Mouse (Mus musculus) embryonic facial prominence, embryonic 10.5 days (tissue): ENCODE results near the gene Gpr146. TPM values are rescaled to one million over a fixed set of nuclear protein-coding genes. Genes with fewer than 3 reads are reported as not detected.
A peak's percentile ranks its signal among the peaks of the same experiment; 100 is the strongest.
"Not testable (repeated sequence)": the region's sequence is repeated elsewhere in the genome, so short reads cannot be mapped to it uniquely, and the experiment has no call there.

Source experiments
- DNase-seq: peaks from one replicate; pipeline ENCODE4 v3.0.0-alpha.2; 2017; ENCODE audit warnings: low spot score
- H3K27ac ChIP-seq: fragments of 300-500 bp; sonication (generic); replicated peaks from 2 replicates; pipeline ENCODE4 v1.5.1; 2016; ENCODE audit warnings: mild to moderate bottlenecking
- H3K27me3 ChIP-seq: fragments of 300-500 bp; sonication (generic); replicated peaks from 2 replicates; pipeline ENCODE4 v1.6.1; 2016; ENCODE audit warnings: low read depth, mild to moderate bottlenecking; ENCODE audit not compliant: poor library complexity, severe bottlenecking
- H3K36me3 ChIP-seq: fragments of 300-500 bp; sonication (generic); replicated peaks from 2 replicates; pipeline ENCODE4 v1.6.1; 2016; ENCODE audit warnings: mild to moderate bottlenecking, moderate library complexity
- H3K4me1 ChIP-seq: fragments of 300-500 bp; sonication (generic); 2 replicates; pipeline ENCODE4 v1.6.1; 2016
- H3K4me3 ChIP-seq: fragments of 300-500 bp; sonication (generic); 2 replicates; pipeline ENCODE4 v1.5.1; 2016; ENCODE audit warnings: mild to moderate bottlenecking, moderate library complexity
- H3K9me3 ChIP-seq: fragments of 300-500 bp; sonication (generic); 2 replicates; pipeline ENCODE4 v1.6.1; 2016; ENCODE audit warnings: mild to moderate bottlenecking
- WGBS: fragments of 180-500 bp; shearing (Covaris S2); methylation state at CpG from one replicate; pipeline ENCODE4 v1.1.7; 2016; 5-methylcytosine and 5-hydroxymethylcytosine counted together
- polyA plus RNA-seq: library from polyadenylated mRNA; unstranded; fragments of >200 nt; fragmentation: Nextera tagmentation; extraction: Ambion mirVana; gene quantifications from 2 replicates; pipeline ENCODE4 v1.2.1, GENCODE M21; 2016

Gpr146 gene
- polyA plus RNA-seq = 1.7 and 2.5 TPM in 2 replicates

- no peak for DNase-seq
- H3K4me1 ChIP-seq = peaks cover 59% of the 10 kb centered on the region
- 70% methylated on average over 18 of the region's 18 CpGs for WGBS
- H3K27me3 ChIP-seq = peaks cover 5% of the 10 kb centered on the region; the same call in 1 of the 2 replicates
- H3K9me3 ChIP-seq = no peaks in the 10 kb centered on the region
- peak within 1 kb of the TSS; percentile 5; the same call in 1 of the 2 replicates for H3K4me3 ChIP-seq
- peak within 1 kb of the TSS; percentile 78 for H3K27ac ChIP-seq
- no peaks in the 10 kb centered on the region for H3K36me3 ChIP-seq
Observed at GRCm38 (mm10) chr5:139377468-139378270, at the start of gene Gpr146. Gpr146 (plus strand) TSS chr5:139377697.

- peaks cover 5% of the 10 kb centered on the region for H3K4me1 ChIP-seq
- H3K27me3 ChIP-seq = peaks cover 20% of the 10 kb centered on the region
- 77% methylated on average over 7 of the region's 7 CpGs for WGBS
- no peak for DNase-seq
- no peak overlapping the region for H3K27ac ChIP-seq
- H3K9me3 ChIP-seq = no peaks in the 10 kb centered on the region
- no peak overlapping the region for H3K4me3 ChIP-seq
- H3K36me3 ChIP-seq = peaks cover 15% of the 10 kb centered on the region
Observed at GRCm38 (mm10) chr5:139330766-139331165, 46.7 kb upstream of the Gpr146 start.

GRCm38 (mm10) chr5:139331742-139332141, 45.8 kb upstream of the Gpr146 start:
- peaks cover 11% of the 10 kb centered on the region for H3K27me3 ChIP-seq
- no peak overlapping the region for H3K4me3 ChIP-seq
- peaks cover 5% of the 10 kb centered on the region for H3K4me1 ChIP-seq
- H3K36me3 ChIP-seq = peaks cover 24% of the 10 kb centered on the region
- WGBS = 24% methylated on average over 8 of the region's 8 CpGs
- H3K9me3 ChIP-seq = no peaks in the 10 kb centered on the region
- H3K27ac ChIP-seq = no peak overlapping the region
- DNase-seq = peak; percentile 84

GRCm38 (mm10) chr5:139332590-139333272, 44.8 kb upstream of the Gpr146 start:
- H3K4me1 ChIP-seq = peaks cover 5% of the 10 kb centered on the region
- no peak for DNase-seq
- H3K36me3 ChIP-seq = peaks cover 34% of the 10 kb centered on the region
- no peak overlapping the region for H3K4me3 ChIP-seq
- WGBS = 85% methylated on average over 8 of the region's 8 CpGs
- peaks cover under 1% of the 10 kb centered on the region for H3K27me3 ChIP-seq
- no peaks in the 10 kb centered on the region for H3K9me3 ChIP-seq
- H3K27ac ChIP-seq = no peak overlapping the region; the same call in 1 of the 2 replicates

GRCm38 (mm10) chr5:139333301-139334013, 44.0 kb upstream of the Gpr146 start:
- Histone ChIP-seq H3K4me3 (no peak overlapping the region), H3K36me3 (peaks cover 41% of the 10 kb centered on the region), H3K27me3 (no peaks in the 10 kb centered on the region; the same call in 1 of the 2 replicates), H3K4me1 (peaks cover 5% of the 10 kb centered on the region), H3K27ac (no peak overlapping the region), H3K9me3 (no peaks in the 10 kb centered on the region)
- 84% methylated on average over 16 of the region's 16 CpGs for WGBS
- DNase-seq = no peak

- H3K4me3 ChIP-seq, H3K9me3 ChIP-seq, H3K27me3 ChIP-seq, H3K4me1 ChIP-seq, DNase-seq, H3K27ac ChIP-seq: not testable (repeated sequence)
- peaks cover 50% of the 10 kb centered on the region for H3K36me3 ChIP-seq
- 84% methylated on average over 10 of the region's 10 CpGs for WGBS
Observed at GRCm38 (mm10) chr5:139334394-139334793, 43.1 kb upstream of the Gpr146 start.

- Histone ChIP-seq H3K27me3 (no peaks in the 10 kb centered on the region), H3K4me1 (peaks cover 5% of the 10 kb centered on the region), H3K36me3 (peaks cover 63% of the 10 kb centered on the region), H3K27ac (no peak overlapping the region), H3K4me3 (no peak overlapping the region), H3K9me3 (no peaks in the 10 kb centered on the region)
- 95% methylated on average over 4 of the region's 4 CpGs for WGBS
- DNase-seq = no peak
Observed at GRCm38 (mm10) chr5:139335634-139336033, 41.9 kb upstream of the Gpr146 start.

- Histone ChIP-seq H3K27ac (no peak overlapping the region), H3K9me3 (no peaks in the 10 kb centered on the region), H3K4me1 (no peaks in the 10 kb centered on the region), H3K27me3 (no peaks in the 10 kb centered on the region), H3K4me3 (no peak overlapping the region), H3K36me3 (peaks cover 84% of the 10 kb centered on the region)
- no peak for DNase-seq
- WGBS = 82% methylated on average over 13 of the region's 13 CpGs
Observed at GRCm38 (mm10) chr5:139337826-139338370, 39.6 kb upstream of the Gpr146 start.

- H3K27ac ChIP-seq = no peak overlapping the region
- no peaks in the 10 kb centered on the region for H3K27me3 ChIP-seq
- no peak for DNase-seq
- no peak overlapping the region for H3K4me3 ChIP-seq
- peaks cover 85% of the 10 kb centered on the region for H3K36me3 ChIP-seq
- peaks cover 3% of the 10 kb centered on the region for H3K4me1 ChIP-seq
- WGBS = 93% methylated on average over 3 of the region's 3 CpGs
- H3K9me3 ChIP-seq = no peaks in the 10 kb centered on the region
Observed at GRCm38 (mm10) chr5:139338403-139338802, 39.1 kb upstream of the Gpr146 start.

GRCm38 (mm10) chr5:139338891-139339290, 38.6 kb upstream of the Gpr146 start:
- Histone ChIP-seq H3K27ac (no peak overlapping the region), H3K36me3 (peaks cover 85% of the 10 kb centered on the region), H3K9me3 (no peaks in the 10 kb centered on the region), H3K4me1 (peaks cover 7% of the 10 kb centered on the region), H3K27me3 (no peaks in the 10 kb centered on the region), H3K4me3 (no peak overlapping the region)
- DNase-seq = no peak
- WGBS = 88% methylated on average over 11 of the region's 11 CpGs

- H3K36me3 ChIP-seq = peaks cover 37% of the 10 kb centered on the region
- DNase-seq = peak; percentile 88
- H3K4me3 ChIP-seq = peak overlapping the region; percentile 87
- no peaks in the 10 kb centered on the region for H3K9me3 ChIP-seq
- peak overlapping the region; percentile 93 for H3K27ac ChIP-seq
- peaks cover 9% of the 10 kb centered on the region for H3K27me3 ChIP-seq
- 6% methylated on average over 12 of the region's 12 CpGs for WGBS
- peaks cover 27% of the 10 kb centered on the region for H3K4me1 ChIP-seq
Observed at GRCm38 (mm10) chr5:139344021-139344686, 33.3 kb upstream of the Gpr146 start.
